Comparison of ENCODE assay signal across 8 mouse cellular contexts in the genomic region with DNA sequence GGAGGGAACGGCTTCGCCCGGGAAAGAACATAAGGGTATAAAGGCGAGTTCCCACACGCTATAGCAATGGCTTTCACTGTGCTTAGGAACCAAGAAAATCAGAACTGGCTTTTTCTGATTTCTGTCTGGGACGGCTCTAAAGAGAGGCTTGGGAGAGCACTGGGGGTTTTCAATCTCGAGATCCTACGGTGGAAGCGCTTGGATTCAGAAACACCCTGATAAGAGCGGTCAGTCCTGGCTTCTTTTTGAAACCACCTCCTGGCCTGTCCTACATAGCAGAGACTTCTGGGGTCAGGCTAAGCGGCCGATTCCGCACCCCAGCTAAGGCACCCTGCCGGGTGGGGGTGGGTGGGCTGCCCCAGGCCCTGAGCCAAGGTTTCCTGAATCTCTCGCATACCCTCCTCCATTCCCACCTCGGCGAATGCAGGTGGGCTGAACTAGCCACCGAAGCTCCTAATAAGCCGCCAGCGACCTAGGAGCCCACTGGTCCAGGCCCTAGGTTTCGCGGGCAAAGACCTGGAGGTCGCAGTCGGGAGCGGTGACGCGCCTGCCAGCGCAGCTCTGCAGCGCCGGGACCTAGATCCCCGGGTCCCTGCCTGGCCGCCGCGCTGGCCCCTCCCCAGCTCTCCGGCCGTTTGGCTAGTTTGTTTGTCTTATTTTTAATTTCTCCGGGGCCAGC. TPM values are rescaled to one million over a fixed set of nuclear protein-coding genes. Genes with fewer than 3 reads are reported as not detected.
DNase-seq lines count a peak whose midpoint lies in the region; ATAC-seq lines count a peak whose summit lies in the region.

No protein-coding gene starts in this region.

- WGBS in kidney, embryonic 15.5 days = 5% methylated on average over 37 of the region's 37 CpGs
- WGBS in liver, embryonic 16.5 days (ENCODE audit: insufficient replicate concordance) = 7% methylated on average over 37 of the region's 37 CpGs

- peak overlapping the region; percentile 87 for H3K4me2 ChIP-seq in kidney, embryonic 15.5 days
- H3K4me2 ChIP-seq in liver, embryonic 16.5 days (ENCODE audit: low read depth, low read length) = peak overlapping the region; percentile 100

- peak; percentile 12 for ATAC-seq in kidney, embryonic 15.5 days (replicated peaks; ENCODE audit: low FRiP score)
- peak; percentile 4; the same call in 1 of the 2 replicates for ATAC-seq in granulocyte monocyte progenitor cell, adult 5-6 weeks (replicated peaks; ENCODE audit: poor library complexity, severe bottlenecking)
- no peak for ATAC-seq in liver, embryonic 16.5 days (ENCODE audit: low read depth)

- H3K27me3 ChIP-seq in kidney, embryonic 15.5 days = no peaks in the 10 kb centered on the region
- no peaks in the 10 kb centered on the region for H3K27me3 ChIP-seq in liver, embryonic 16.5 days (ENCODE audit: control insufficient read depth, insufficient read depth, low read depth, low read length)

- peaks cover 49% of the 10 kb centered on the region for H3K4me1 ChIP-seq in kidney, embryonic 15.5 days
- peaks cover 41% of the 10 kb centered on the region for H3K4me1 ChIP-seq in liver, embryonic 16.5 days (ENCODE audit: control insufficient read depth, low read depth, low read length)

- peaks cover 6% of the 10 kb centered on the region; the same call in 1 of the 2 replicates for H3K36me3 ChIP-seq in kidney, embryonic 15.5 days
- H3K36me3 ChIP-seq in liver, embryonic 16.5 days (ENCODE audit: control insufficient read depth, insufficient read depth) = peaks cover 13% of the 10 kb centered on the region

- DNase-seq in kidney, adult 9 months = no peak
- peak; percentile 59 for DNase-seq in NIH3T3 (ENCODE audit: low read depth)
- peak; percentile 20 to 43 for DNase-seq in urinary bladder, postnatal 36 days (ENCODE audit: low spot score in 2 of 2)
- no peak for DNase-seq in adrenal gland, adult 18-20 months (ENCODE audit: low spot score in 2 of 2)
- DNase-seq in ovary, adult 18-20 months (ENCODE audit: low spot score) = no peak

- H3K27ac ChIP-seq in kidney, embryonic 15.5 days = peak overlapping the region; percentile 98
- H3K27ac ChIP-seq in liver, embryonic 16.5 days (ENCODE audit: low read length) = peak overlapping the region; percentile 99

- peak overlapping the region; percentile 86 for H3K9ac ChIP-seq in kidney, embryonic 15.5 days
- peak overlapping the region; percentile 95 for H3K9ac ChIP-seq in liver, embryonic 16.5 days (ENCODE audit: low read depth, low read length)

- H3K4me3 ChIP-seq in kidney, embryonic 15.5 days (replicated peaks) = peak overlapping the region; percentile 78
- peak overlapping the region; percentile 90 for H3K4me3 ChIP-seq in liver, embryonic 16.5 days (ENCODE audit: low read depth, low read length)

- H3K9me3 ChIP-seq in kidney, embryonic 15.5 days (replicated peaks) = no peaks in the 10 kb centered on the region
- H3K9me3 ChIP-seq in liver, embryonic 16.5 days (replicated peaks; ENCODE audit: control insufficient read depth, low read length) = no peaks in the 10 kb centered on the region

RNA-seq across cellular contexts. Expression of gene Cdkn1b, which starts 0.6 kb away (rescaled TPM):
- 15.9 and 17.6 TPM in 2 replicates for polyA plus RNA-seq in kidney, embryonic 15.5 days (2015; fragmentation: Nextera tagmentation; extraction: Ambion mirVana)
- 16.9 and 18.1 TPM in 2 replicates for total RNA-seq in granulocyte monocyte progenitor cell, adult 5-6 weeks (2014; fragmentation: Nextera tagmentation)
- 38.5 and 38.7 TPM in 2 replicates for total RNA-seq in granulocyte monocyte progenitor cell, adult 5-6 weeks (2017)
- 11.7 and 17.4 TPM in 2 replicates for polyA plus RNA-seq in liver, embryonic 16.5 days (2015; fragmentation: Nextera tagmentation; extraction: Ambion mirVana)
- 10 to 100 TPM; 30.6 to 33.0 TPM for total RNA-seq in adrenal gland, adult 18-20 months (2021)

RNA-seq across cellular contexts. Expression of gene Gpr19, which starts 21.3 kb away (rescaled TPM):
- 11.0 and 12.3 TPM in 2 replicates for polyA plus RNA-seq in kidney, embryonic 15.5 days (2015; fragmentation: Nextera tagmentation; extraction: Ambion mirVana)
- total RNA-seq in granulocyte monocyte progenitor cell, adult 5-6 weeks (2014; fragmentation: Nextera tagmentation) = 14.1 and 16.7 TPM in 2 replicates
- total RNA-seq in granulocyte monocyte progenitor cell, adult 5-6 weeks (2017) = 6.6 TPM in 2 replicates
- 5.7 and 6.4 TPM in 2 replicates for polyA plus RNA-seq in liver, embryonic 16.5 days (2015; fragmentation: Nextera tagmentation; extraction: Ambion mirVana)
- total RNA-seq in adrenal gland, adult 18-20 months (2021) = 1 to 10 TPM; 5.3 to 6.5 TPM

Comparison
In these comparisons a context has a peak if more than half of its experiments do, and no peak if none do; other contexts are left out.
1. DNase-seq: peak in NIH3T3 (single experiment) and urinary bladder, postnatal 36 days (2 of 2); none in kidney, adult 9 months (single experiment), adrenal gland, adult 18-20 months (0 of 2) and ovary, adult 18-20 months (single experiment).